Mouse (Mus musculus) MN1 (cell line): ENCODE measurements around the gene Clasp1.

Experiments used
- DNase-seq: peaks from one replicate; pipeline ENCODE4 v3.0.0-alpha.2; 2016; ENCODE audit warnings: low spot score

The Clasp1 gene

DNA sequence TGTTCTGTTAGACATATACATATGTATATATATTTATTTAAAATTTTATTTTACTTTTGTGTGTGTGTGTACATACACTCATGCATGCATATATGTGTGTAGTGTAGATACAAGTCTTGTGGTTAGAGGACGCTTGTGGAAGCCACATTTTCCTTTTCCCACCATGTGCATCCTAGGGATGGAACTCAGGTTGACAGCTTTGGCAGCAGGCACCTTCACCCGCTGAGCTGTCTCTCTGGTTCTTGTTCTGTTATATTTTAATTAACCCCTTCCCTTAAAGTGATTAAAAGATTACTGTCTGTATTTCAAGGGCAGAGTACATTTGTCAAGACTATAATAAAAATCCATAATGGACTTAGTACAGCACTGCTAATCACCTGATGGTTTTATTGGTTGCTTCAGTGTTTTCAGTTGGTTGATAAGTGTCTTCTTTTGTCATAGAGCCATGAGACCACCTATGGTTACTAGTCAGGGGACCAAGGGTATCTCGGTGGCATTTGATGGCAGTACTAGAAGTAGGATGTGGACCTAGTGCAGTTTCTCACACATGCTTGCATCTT lies 62.1 kb downstream of the Clasp1 start:
- DNase-seq: no peak

DNA sequence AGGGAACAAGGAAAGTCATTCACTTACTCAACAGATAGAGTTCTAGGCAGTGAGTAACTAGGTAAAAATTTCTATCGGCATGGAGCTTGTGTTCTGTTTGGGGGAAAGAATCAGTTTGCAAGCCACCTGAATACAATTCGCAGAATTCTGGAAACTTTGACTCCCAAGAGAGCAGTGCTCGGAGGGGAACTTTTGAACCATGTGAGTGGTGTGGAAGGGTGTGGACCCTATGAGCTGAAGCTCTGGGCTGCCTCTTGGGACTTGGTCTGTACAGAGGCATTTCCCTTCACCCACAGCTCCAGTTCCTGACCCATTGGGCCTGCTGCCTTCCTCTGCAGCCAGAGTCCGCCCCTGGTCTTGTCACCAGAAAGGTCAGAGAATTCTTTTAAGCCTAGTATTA lies 64.7 kb downstream of the Clasp1 start:
- DNase-seq: no peak

DNA sequence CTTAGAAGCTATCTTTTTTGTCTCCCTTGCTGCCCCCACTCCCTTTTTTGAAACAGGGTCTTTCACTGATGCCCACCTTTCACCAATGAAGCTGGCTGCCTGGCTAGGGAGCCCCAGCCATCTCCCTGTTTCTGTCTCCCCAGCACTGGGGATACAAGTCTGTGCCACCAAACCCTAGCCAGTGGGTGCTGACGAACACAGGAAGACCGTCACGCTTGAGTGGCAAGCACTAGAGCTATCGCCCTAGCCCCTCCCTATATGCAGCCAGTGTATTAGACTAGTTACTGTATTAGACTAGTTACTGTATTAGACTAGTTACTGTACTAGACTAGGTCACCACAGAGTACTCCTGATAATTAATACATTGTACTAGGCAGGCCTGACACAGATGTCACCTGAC lies 66.0 kb downstream of the Clasp1 start:
- no peak for DNase-seq

DNA sequence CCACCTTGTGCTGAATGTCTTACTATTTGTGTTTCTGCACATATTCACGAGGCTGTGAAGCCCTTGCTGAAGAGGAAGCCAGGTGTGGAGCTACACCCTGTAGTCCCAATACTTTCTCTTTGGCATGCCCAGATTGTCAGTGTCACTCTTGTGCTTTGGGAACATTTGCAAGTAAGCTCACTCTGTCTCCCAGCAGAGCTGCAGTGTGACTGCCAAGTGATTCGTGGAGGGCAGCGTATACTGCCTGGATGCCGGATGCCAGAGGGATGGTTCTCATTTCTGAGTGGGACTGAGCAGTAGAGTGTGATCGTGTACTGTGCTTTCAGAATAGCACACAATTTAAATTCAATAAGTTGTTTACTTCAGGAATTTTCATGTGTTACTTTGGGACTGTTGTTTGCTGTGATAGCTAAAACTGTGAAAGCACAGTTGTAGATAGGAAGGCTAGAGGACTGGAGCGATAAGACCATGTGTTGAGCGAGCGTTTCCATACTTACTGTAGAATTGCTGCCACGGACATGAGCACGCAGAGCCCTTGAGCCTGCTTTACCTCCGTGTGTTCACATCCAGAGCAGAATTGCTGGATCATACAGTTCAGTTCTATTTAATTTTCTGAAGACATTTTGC lies 68.5 kb downstream of the Clasp1 start:
- no peak for DNase-seq

DNA sequence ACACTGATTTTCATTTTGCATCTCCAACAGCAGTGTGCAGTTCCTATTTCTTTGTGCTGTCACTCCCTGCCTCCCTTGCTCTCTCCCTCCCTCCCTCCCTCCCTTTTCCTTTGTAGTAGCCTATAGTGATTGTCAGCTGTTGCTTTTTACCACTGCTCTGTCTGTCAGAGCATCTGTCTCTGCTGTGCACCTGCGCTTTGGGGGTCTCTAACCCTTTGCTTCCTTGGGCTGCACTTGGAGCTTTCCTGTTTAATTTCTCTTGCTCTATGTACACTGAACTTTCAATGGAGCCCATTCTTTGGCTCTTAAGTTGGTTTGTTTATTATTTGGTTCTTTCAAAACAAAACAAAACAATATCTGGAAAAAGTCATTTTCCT lies 69.0 kb downstream of the Clasp1 start:
- DNase-seq: no peak

DNA sequence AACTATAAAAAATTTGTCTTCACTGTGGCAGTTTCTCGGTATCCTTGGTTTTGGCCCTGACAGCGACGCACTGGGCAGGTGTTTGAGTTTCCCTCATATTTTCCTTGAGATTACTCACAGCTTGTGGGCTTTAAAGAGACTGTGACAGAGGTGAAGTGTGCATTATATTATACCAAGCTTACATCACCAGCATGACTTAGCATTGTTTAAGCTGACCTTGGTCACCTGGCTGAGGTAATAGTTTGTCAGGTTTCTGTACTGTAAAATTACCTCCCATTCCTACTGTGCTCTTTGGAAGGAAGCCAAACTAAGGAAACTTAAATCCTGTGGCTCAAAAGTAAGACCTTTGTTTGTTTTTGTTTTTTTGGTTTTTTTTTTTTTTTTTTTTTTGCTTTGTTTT lies 69.4 kb downstream of the Clasp1 start:
- no peak for DNase-seq

DNA sequence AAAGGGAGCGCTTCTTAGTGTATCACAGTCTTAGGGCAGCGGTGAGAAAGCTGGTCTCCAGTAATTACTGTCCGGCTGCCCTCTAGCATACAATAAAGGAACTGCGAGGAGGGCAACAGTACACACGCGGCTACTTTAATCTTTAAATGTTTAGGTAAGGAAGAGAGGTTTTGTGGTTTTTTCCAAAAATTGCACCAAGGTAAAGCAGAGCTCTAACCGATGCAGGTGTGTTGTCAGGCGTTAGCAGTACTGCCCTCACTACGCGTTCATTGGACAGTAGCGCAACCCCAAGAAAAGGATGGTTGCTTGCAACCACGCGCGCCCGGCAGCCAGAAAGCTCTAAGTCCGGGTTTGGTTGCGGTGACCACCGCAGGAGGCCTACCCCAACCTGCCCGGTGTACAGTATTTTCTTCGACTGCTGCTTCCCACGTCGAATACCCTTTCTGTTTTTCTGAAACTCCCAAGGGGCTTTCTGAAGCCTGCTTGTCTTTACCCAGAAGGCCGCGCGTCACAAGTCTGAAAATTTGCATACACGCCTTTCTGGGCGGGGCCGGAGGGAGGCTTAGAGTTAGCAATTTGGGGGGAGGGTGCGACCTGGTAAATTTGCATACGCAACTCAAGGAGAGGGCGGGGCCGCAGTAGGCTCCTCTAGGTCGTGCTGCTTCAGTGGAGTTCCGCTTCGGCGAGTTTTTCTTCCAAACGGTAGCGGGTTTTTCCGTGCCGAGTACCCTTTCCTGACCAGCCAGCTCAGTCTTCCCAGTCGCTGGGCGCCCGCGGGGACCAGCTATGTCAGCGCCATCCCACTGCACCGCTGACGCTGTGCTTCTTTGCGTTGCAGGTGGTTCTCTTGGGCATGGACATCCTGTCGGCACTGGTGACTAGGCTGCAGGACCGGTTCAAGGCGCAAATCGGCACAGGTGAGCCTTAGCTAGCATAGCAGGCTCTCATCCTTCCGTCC lies 70.4 kb downstream of the Clasp1 start:
- DNase-seq: peak; percentile 96

DNA sequence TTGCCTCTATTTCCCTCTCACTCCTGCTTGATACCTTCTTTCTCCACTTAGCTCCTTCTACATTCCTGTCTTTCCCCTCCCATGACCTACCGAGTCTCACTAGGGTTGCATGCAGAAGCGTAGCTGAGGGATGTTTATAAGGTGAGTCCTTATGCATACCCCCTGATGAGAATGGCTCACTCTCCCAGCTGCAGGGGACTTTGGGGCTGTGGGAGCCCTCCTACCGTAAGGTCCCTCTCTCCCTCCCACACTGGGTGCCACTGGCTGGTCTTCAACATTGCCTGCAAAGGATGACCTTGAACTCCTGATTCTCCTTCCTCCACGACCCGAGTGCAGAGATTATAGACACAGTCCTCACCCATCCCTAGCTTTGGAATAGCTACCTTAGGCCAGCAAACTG lies 71.9 kb downstream of the Clasp1 start:
- DNase-seq: no peak

DNA sequence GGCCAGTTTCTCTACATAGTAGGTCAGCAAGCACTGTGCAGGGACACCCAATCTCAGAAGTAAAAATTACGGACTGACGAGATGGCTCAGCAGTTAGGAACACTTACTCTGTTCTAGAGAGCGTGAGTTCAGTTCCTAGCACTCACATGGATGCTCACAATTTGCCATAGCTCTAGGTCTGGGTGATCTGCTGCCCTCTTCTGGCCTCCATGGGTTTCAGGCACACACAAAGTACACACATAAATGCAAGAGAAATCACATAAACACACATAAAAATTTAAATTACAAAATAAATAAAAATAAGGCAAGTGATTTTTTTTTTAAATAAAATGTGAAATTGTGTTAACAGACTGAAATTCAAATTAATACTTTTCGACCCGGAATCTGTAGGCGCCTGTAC lies 77.2 kb downstream of the Clasp1 start:
- DNase-seq: no peak

DNA sequence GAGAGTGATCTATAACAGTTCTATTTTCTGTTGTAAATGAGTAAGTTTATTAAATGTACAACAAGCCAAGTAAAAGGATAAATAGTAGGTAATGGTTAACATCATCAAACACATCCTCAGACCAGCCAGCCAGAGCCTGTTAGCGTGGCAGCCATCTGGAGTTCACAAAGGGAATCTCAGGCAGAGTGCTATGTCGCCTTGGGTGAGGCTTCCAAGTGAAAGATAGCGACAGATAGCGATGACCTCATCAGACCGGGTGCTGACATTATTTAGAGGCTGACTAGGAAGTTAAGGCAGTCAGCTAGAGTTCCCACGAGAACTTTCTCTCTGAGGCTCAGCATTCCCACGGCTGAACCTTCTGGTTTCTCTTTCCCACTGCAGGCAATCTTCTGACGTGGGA lies 83.5 kb downstream of the Clasp1 start:
- DNase-seq: peak; percentile 63

DNA sequence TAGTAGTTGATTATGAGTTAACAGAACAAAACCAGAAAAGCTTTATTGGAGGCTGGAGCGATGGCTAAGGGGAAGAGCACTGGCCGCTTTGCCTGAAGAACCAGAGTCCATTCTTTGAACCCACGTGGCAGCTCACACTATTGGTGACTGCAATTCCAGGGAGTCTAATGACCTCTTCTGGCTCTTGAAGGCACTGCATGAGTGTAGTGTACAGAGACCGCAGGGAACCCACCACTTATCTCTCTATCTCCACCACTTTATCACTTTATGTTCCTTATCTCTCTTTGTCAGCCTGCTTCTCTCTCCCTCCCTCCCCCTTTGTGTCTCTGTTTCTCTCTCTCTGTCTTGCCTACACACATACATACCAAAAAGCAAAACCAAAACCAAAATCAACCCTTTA lies 88.1 kb downstream of the Clasp1 start:
- DNase-seq: peak; percentile 51

DNA sequence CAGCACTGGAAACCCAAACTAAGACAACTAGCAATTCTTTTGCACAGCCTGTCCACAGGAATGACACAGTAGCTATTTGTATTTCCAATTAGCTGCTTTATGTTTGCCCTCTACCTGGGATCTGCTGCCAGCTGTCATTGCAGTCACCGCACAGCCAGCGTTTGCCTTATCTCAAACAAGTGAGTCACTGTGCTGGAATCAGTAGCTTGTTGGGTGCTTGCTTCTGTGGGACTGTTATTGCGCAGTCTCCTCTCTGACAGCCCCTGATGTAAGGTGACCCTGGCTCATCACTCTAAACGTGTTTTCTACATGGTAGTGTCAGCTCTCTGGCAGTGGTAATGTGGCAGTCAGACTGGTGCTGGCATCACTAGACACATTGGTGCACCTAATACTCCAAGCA lies 90.4 kb downstream of the Clasp1 start:
- no peak for DNase-seq

DNA sequence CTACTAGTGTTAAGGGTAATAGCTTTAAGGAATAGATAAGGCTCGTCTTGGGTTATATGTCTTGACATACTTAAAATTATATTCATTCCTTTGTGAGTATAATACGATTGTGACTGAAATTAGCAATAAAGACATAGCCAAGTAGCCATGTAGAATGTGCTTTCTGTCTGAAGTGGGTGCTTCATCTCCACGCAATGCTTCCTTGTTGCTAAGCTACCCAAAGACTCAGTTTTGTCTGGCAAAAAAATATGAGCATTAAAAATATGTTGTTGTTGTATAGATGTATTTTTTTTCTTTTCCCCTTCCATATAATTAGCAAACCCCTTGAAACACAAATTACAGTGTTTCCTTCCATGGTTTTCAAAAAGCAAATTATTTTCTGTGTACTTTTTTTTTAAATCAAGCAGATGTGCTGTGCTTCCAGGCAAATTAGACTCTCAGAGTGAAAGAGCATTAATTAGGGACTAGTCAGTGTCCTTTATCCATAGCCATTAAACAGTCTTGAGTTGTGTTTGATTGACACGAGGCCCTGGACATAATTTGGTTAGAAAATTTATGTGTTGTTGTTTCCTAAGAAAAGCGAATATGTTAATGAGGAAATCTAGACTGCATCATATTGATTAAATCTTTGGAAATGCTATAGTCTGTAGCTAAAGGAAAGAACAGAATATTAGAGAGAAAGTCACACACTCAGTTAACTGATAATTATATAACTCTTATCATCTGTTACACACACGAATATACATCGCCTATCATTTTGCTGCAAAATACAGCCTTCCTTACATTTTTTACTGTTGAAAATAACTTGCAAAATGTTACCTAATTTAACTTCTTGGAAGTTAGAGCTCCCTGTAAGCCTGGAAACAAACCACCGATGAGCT lies 91.9 kb downstream of the Clasp1 start:
- DNase-seq: no peak

DNA sequence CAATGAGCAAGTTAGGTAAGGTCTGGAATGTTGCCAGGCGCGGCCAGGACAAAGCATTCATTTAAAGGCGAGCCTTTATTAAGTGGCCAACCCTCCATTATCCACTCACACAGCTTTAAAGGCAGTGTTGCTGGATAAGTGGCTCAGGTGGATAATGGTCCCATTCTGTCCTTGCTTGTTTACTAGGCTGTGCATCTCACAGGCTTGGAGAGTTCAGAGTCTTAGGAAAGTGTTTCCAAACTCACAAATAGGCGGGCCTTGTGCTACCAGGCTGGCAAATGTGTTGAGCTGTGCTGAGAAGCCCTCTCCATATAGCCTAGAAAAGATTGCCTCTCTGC lies 92.5 kb downstream of the Clasp1 start:
- DNase-seq: peak; percentile 61

DNA sequence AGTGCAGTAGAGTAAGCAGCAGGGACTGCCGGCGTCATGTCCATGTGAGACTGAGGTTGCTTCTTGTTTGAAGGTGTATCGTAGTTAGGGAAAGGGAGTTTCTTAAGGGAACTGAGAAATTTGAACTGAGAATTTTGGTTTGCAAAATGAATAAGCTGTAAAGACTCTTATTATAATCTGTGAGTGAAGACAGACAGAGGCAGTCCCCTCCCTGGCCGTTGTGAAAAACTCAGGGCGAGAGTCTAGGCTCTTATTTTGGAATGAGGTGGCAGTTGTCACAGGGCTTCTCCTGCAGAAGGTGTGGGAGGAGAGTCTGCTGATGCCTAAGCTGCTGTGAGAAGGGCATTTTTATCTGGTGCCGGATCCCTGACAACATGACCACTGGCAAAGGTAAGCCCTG lies 92.8 kb downstream of the Clasp1 start:
- no peak for DNase-seq

DNA sequence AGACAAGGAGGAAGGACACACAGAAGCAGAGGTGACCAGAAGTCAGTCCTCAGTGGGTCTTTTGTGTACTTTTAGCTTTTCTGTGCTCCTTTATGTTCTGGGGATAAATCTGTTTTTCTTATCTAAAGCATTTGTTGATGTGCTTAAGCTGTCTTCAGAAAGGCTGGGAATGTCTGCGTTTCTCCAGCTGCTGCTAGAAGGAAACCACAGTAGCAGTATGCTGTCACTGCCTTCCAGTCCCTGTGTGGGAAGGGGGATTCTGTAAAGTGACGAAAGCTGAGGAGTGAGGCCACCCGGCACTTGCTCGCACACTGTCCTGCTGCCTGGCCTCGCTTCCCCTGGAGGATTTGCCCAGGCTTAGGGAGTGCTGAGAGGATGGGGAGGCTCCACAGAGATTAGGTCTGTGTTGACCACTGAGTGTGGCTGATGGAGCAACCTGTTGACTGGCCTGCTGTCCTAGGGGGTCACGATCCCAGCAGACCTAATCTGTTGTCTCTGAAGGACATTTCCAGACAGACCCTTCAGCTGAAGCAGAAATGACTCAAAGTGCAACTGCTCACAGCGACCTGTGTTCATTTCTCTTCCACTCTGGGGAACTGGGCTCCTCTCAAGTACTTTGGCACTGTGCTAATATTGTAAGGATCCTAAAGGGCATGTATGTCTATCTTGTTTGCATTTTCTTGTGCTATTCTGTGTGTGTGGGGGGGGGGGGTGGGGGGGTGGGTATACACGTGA lies 93.6 kb downstream of the Clasp1 start:
- DNase-seq: no peak

DNA sequence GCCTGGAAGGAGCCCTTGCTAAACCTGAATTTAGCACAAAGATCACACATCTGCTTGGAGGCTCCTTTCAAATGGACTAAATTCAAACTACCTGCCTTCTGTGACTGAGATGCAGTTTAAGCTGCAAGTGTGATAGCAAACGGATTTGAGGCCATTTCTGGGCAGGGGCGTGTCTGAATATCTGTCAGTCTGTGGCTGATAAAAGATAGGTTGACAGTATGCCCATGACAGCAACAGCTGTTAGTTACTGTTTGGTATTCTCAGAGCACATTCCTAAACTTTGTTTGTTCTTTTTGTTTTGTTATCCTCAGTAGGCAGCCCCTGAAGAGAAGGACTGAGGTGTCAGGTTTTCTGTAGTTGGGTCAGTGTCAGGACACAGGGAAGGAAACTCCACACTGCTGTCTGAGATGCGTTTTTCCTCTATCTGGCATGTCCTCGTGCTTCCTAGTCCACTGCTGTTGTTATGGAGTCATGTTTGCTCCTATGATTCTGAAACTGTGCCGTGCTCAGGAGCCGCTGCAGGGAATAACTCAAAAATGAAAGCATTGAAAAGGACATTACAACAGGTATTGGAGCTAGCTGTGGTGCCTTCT lies 94.7 kb downstream of the Clasp1 start:
- no peak for DNase-seq

DNA sequence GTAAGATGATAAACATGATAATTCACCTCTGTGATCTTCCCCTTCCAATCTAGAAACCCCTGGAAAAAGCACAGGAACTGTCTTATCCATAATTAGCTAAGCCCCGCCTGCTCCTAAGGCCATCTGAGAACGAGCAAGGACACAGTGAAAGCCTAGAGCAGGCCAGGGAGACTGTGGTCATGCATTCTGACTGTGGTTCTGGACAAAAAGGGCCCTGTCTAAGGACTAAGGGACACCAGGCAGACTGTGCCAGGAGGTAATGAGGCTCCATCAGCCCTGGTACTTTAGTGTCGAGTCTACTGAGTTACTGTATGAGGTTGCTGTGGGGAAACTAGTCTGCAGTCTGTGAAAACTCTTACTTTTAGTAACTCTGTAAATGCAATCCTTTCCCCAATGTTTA lies 96.7 kb downstream of the Clasp1 start:
- no peak for DNase-seq

DNA sequence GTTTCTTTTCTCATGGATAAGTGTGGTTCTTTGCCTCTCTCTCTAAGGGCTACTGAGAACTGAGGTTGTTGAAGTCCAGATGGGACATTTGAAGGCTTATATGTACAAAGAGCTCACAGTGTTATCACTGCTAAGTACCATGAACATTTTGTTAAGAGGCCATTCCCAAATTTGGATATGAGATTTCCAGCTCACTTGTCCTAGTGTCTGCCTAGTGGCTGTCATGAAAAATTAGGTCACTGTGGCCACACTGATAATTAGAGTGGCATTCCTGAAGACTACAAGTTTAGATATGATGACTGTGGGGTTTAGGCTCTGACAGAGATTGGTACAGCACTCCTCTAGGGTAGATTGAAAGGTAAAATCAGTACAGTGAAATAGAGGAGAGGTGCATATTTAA lies 97.2 kb downstream of the Clasp1 start:
- no peak for DNase-seq

DNA sequence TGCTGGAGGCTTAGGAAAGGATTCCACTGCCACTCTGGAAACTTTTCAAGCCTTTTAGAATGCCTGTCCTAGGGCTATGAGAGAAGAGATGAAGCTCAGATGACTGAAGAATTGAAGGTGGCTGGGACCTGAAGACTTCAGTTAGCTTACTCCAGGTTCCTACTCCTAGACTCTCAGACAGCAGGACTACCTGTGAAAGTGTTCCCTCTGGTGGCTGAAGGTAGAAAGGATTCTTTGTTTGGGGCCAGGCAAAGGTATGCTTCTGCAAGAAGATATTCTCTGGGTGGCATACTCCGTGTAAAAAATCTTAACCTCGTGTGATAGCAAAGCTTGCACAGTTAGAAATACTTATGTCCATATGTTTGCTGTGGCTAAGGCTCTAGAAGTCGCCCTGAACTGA lies 104.0 kb downstream of the Clasp1 start:
- peak; percentile 26 for DNase-seq

DNA sequence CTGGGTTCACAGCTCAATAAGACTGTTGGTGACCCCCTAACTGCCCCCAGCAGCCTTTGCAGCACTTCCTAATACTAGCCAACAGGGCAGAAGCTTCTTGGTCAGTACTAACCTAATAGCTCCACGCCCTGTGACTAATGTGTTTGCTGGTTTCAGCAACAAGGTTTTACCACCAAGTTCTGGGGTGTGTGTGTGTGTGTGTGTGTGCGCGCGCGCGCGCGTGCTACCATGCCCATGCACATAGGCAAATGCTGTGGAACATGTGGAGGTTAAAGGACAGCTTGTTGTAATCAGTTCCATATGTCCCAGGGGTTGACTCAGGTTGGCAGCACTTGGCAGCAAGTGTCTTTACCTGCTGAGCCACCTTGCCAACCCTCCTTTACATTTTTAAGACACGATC lies 105.7 kb downstream of the Clasp1 start:
- DNase-seq: no peak
